Mouse (Mus musculus) erythroblast, embryonic 14.5 days (primary cell): ENCODE measurements around the gene Cacna1g.

ENCODE experiments used
- GATA1 ChIP-seq: IDR thresholded peaks from 2 replicates; pipeline ENCODE4 v1.6.1; 2012; ENCODE audit warnings: low read length, inconsistent platforms, mixed read lengths
- TAL1 ChIP-seq: IDR thresholded peaks from 3 replicates; pipeline ENCODE4 v1.6.1; 2012; ENCODE audit warnings: low read length, inconsistent platforms, mixed read lengths

- TF ChIP-seq GATA1 (no peak), TAL1 (no peak)
Observed at GRCm38 (mm10) chr11:94369981-94370380, 104.0 kb downstream of the Cacna1g start.
